Mouse (Mus musculus) left cerebral cortex, adult 8-10 months (tissue): ENCODE data around the gene Ssbp4. TPM values are rescaled to one million over a fixed set of nuclear protein-coding genes. Genes with fewer than 3 reads are reported as not detected.

Experiments used
- DNase-seq, 2 experiments: peaks; one replicate each; pipeline ENCODE4 v3.0.0; 2022; ENCODE audit warnings: low spot score in 2 of 2
- total RNA-seq, 4 experiments: library from RNA; stranded (reverse); gene quantifications; 2 replicates each; pipeline ENCODE4 v1.2.4; 2022

Ssbp4 gene
- total RNA-seq, 4 experiments from 2014 or later: 211 to 248 (median 234) TPM

DNA sequence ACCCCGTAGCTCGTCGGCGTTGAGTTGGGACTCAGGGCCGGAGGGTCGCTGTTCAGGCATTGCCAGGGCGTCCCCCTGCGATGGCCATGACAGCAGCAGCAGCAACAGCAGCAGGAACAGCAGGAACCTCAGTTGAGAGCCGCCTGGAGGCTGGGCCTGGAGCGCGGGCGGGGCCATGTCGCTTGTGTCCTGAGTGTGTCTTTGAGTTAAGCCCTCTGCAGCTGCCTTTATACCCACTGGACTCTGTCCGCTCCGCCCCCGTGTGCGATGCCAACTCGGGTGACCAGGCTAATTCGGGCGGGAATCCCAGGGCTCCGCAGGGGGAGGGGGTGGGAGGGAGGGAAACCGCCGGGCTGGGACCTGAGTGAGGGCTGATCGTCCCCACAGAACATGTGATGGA lies 22.8 kb upstream of the Ssbp4 start:
- DNase-seq: no peak

DNA sequence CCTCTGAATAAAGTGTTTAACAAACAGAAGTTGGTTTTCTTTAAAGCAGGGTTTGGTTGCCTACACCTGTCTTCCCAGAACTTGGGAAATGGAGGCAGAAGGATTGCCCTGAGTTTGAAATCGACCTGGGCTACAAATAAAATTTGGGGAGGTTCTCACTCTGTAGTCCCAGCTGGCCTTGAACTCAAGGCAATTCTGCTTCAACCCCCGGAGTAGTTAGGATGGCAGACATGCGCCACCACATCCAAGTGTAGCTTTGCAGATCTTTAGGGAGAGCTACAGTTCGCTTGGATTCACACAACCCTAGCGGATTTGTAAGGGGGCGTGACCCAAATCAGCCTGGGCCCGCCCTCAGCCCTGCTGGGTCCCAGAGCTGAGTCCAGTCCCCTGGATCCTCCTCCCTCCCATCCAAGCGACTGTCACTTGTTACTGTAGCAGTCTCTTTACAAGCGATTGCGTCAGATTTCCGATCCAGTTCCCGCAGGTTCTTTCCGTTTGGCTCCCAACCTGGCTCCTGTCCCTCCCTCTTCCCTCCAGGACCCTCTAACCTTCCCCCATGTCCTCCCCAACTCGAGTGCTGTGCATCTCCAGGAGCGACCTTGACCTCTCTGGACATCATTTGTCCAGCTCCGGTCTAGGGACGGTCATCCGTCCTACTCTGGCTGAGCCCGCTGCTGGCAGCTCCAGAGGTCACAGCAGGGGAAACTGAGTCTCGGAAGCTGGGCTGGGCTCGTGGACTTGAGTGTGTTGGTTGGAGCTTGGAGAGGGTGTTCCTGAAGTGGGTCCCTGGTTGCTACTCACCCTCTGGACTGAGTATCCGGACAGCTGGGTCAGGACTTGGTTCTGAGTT lies 22.1 kb upstream of the Ssbp4 start:
- DNase-seq: no peak

DNA sequence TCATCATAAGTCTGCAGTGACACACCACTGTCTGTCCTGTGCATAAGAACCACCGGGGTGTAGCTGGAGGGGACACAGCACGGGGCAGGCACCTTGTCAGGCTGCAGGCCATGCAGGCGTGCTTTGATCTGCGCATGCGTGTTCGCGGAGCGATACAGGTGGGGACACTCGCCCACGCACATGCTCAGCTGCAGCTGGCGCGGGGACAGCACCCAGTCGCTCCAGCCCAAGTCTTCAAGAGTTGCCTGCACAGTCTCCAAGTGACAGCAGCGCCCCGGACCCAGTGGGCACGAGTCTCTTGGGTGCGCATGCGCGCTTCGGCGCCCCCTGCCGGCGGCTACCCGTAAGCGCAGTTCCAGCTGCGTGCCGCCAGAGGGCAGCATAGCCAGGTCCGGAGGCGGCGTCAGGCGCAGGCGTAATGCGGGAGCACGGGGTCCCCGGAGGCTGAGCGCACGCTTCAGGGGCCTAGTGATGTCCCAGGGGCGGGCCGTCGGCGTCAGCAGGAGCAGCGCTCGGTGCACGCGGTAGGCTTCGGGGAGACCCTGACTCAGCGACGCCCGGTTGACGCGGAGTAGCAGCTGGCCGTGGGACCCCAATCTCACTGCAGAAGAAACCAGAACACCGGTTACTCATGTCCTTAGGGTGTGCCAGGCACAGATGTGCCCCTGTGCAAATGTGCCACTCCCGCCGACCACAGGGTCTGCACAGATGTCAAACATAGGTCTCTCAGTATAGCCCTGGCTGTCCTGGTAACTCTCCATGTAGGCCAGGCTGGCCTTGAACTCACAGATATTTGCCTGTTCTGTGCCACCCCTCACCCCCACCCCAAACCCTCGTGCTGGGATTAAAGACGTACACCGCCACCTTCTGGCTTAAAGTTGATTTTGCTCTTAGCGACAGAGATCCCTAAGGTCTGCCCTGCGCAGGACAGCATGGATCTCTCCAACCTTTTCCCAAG lies 21.2 kb upstream of the Ssbp4 start:
- DNase-seq: peak; percentile 93 to 94

DNA sequence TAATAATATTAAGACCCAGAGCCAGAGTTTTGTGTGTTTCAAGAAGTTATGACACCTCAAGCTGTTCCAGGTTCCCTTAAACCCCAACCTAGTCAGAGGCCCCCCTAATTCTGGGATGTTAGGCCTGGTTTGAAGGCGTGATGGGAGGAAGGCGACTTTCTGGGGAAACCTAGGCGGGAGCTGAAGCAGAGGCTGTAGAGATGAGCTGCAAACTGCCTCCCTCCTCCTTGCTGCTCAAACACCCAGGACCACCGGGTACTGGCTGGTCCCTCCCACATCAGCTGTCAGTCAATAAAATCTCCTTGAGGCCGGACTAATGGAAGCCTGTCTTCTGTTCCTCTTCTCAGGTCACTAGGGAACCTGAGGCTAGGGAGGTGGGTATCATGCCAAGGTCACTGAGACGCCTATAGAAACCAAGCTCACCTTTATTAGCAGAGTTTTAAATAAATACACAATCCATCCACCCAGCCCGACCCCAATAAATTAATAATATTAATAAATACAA lies 20.4 kb upstream of the Ssbp4 start:
- DNase-seq: no peak

DNA sequence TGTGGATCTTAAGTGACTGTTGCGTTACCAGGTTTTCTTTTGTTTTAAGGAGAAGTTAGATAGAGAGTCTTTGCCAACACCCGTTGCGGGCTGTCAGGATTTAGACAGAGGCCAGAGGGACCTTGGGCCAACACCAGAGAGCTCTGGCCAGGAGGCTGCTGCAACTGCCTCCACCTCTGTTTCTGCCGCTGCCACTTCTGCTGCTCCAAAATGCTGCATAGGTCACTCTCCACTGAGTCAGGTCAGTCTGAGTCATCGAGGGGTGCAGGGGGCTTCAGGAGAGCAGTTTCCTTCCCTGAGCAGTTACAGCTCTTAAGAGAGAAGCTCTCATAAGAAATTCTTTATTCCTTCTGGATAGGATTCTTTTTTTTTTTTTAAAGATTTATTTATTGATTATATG lies 18.4 kb upstream of the Ssbp4 start:
- DNase-seq: no peak

DNA sequence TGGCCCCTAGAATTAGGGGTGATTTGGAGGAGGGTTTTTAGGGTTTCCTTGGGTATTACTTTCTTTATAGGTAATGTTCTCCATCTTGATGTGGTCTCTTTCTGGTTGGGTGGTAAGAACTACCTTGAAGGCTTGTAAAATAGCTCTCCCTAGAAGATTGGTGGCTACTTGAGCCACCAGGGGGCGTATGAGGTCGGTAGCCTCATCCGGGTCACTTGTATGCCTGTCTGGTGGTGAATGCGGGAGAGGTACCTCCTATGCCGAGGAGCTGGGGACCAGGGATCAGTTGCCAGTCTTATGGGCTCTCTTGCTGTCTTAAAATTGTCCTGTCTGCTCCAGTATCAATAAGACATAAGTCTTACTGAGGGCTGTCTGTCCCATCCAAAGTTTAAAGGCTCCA lies 16.4 kb upstream of the Ssbp4 start:
- no peak for DNase-seq

DNA sequence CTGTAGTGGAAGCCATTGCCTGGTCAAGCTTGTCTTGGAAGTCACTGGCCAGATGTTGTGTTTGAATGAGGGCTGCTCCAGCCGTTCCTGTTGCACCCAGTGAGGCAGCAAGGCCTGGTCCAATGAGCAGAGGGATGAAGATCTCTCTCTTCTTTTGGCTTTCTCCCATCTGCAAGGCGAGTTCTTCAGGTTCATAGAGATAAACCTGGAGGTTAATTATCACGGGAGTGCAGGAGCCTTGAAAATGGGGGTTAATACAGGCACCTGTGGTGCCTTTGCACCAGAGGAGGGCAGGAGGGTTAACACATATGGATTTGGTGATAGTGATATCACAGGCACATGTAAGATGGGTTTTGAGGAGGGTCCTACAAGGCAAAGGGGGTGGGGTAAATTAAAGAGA lies 13.5 kb upstream of the Ssbp4 start:
- no peak for DNase-seq

DNA sequence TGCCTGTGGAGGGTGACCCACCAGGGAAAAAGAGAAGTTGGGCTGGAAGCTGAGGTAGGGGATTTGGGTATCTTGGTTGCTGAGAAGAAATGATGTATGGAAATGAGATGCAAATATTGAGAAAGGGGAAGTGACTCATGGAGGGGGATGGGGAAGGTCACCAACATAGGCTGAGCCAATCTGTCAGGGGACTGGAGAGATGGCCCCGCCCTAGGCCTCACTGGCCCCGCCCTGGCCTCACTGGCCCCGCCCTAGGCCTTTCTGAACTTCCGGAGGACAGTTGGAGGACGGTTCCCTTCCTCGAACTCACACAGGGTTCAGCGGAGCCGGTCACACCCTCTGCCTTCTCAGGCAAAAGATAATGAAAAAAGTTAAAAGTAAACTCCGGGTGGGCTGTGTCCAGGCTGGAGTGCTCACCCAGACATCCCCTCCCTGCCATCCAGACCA lies 10.2 kb upstream of the Ssbp4 start:
- no peak for DNase-seq

DNA sequence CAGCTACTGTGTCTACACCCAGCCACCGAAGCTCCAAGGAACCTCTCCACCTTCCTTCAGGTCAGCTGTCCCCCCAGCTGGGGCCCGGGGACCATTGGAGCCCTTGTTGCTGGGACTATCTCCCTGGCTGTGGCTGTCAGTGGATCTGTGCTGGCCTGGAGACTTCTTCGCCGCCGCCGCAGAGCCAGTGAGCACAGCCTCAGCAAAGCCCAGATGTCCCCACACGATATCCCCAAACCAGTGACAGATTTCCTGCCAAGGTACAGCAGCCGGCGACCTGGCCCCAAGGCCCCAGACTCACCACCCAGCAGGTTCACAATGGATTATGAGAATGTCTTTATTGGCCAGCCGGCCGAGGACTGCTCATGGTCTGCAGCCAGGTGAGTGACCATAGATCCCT lies 9.3 kb upstream of the Ssbp4 start:
- no peak for DNase-seq

DNA sequence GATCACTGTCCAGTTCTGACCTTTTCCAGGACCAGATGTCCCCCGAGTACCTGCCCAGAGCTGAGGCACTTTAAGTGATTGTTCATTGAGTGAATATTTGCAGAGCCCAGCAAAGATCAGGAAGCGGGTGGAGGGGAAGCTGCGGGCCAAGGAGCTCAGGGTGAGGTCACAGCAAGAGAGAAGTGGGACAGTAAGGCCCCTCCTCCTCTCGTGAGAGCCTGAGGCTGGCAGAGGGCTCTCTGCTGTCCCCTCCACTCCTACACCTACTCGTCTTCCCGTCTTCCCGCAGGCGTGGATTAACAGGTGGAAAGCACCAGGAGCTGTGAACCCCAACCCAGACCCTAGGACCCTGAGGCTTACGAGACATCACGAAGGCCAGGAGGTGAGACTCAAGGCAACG lies 8.0 kb upstream of the Ssbp4 start:
- no peak for DNase-seq

DNA sequence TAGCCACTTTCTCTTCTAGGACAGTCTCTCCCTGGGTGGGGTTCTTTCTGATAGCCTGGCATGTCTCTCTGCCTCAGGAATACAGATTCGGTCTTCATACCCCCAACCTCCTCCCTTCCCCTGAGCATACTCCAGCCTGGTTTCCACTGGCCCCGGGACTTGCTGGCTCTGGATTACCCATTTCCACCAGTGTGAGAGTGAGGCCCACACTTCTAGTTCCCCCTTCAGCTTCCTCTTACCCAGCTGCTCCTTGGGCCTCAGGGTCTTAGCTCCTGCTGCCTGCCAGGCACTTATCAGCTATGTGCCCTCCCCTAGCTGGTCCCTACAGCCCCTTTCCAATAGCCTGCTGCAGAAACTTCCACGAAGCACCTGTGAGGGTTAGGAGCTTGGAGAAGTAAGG lies 7.2 kb upstream of the Ssbp4 start, which contains the start of gene Lrrc25:
Gene Lrrc25 (plus strand): TSS at position 262 of the 400 bp plus-strand sequence.
- no peak for DNase-seq

DNA sequence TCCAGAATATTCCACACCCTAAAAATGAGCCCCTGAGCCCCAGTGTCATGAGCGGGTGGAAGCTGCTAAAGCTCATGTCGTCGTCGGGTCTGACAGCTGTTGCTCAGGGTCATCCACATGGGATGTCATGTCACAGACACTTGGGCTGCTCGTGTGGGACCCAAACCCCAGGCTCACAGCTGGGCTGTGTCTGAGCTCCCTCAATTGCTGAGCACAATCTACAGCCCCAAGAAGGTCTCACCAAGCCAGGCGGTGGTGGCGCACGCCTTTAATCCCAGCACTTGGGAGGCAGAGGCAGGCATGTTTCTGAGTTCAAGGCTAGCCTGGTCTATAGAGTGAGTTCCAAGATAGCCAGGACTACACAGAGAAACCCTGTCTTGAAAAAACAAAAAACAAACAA lies 6.6 kb upstream of the Ssbp4 start:
- no peak for DNase-seq

DNA sequence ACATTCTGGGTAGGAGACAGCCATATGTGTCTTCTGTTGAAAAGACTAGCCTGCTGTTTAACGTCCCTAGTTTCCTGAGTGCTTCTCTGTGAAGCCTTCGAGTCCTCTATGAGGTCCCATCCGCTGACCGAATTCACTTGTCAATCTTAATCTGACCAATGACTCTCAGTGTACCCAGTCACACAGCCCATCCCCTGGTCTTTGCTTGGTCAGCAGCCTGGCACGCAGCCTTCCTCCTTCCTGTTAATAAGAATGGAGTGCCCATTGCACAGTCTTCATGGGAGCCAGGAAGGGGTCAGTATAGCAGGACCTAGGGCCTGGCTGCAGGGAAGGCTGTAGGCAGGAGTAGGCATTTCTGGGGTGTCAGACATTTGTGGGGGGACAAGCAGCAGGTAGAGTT lies 5.8 kb upstream of the Ssbp4 start:
- no peak for DNase-seq

DNA sequence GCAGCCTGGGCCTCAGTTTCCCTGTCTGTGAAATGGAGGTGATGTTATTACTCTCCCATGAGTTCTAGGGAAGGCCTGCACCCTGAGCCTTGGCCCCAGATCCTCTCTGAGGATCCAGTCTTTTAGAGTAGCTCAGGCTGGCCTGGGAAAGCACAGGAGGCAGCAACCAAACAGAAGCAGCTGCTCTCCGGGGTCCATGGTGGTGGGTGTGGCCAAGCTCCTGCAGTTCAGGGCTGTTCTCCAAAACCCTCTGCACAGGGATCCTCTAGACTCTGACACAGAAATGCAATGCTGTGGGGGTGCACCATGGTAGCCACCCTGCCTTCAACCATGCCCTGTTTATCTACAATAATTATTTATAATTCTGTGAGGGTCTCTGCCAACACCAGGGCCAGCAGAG lies 5.1 kb upstream of the Ssbp4 start:
- no peak for DNase-seq

DNA sequence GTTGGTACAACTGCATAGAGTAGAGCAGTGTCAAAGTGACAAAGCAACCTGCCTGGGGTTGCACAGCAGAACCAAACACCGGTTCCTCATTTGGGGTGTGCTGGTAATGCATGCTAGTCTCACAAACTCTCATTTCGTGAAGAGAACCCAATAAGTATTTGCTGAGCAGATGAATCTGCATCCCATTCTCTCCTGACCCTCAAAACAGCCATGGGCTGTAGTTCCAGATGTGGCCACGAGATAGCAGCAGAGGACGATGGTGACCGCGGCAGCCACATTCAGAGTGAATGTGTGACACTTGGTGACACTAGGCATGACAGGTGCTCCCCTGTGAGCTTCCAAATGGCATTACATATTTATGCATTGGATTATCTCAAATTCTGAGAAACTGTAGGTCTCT lies 3.2 kb upstream of the Ssbp4 start:
- DNase-seq: peak in 1 of 2 experiments; percentile 88

DNA sequence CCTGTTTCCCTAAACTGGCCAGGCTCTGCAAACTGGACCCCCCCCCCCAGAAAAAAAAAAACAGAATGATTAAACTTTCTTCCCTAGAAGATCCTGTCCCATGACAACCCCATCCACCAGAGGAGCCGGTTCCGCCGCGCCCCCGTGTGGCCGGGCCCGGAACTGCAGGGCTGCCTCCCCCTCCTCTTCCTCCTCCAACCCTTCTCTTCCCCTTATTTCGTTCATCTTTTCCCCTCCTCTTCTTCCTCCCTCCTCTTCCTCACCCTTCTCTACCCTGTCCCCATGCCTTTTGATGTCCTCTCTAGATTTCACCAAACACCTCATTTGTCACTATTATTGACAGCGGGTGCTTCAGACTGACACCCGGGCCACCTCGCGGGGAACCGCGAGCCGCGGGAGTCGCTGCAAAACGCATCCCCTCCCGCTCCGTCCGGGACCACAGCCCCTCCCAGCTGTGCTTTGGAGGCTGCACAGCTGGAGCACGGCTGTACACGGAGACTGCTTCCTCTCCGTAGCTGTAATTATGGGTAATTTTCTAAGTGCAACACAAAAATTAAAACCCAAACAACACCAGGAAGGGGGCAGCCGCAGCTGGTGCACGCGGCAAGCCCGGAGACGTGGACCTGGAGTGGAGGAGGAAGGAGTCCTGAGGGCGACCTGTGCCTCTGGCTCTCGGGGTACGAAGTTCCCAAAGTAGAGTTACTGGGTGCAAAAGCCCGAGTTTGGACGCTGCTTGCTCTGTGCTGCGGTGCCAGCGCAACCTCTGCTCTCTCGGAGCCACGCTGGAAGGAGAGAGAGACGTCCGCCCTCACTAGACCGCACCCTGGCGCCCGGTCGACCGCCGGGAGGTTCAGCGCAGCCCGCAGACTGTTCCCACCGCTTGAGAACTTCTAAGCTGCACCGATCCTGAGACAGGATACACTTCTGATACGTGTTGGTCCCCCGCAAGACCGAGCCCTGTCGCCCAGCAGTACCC lies 2.4 kb upstream of the Ssbp4 start:
- peak in 1 of 2 experiments; percentile 33 for DNase-seq

DNA sequence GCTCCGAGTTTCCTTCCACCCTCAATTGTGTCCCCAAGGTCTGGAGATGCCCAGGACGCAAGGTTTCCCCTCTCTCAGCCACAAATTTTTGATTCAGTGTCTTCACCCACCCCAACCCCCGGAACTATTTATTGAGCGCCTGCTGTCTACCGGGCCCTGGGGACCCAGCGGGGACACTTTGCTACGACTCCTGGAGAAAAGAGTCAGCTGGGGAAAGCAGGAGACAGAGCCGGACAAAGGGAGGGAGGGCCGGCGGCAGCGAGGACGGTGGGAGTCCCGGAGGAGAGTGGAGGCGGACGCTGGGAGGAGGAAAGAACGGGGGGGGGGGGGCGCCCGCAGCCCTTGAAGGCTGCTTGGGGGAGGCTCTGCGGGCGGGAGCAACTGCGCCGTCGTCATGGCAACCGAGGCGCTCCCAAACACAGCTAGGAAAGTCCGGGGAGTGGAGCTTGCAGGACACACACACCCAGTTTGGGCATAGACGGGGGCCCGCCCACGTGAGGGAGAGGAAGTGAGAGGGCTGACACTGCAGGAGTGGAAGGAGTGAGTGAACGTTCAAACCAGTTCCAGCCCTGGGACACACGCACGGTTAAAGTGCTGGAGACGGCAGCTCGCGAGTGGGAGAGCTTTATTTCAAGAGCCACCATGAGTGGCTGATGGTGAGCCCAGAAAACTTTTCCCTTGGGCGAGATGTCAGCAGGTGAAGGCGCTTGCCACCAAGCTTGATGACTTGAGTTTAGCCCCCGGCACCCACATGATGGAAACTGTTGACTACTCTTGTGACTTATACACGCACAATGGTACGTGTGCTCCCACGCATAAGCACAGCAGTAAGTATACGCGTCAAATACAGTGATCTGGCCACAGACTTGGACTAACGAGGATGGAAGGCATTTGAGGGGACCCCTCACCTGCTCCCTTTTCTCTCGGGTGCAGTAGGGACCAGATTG lies 1.4 kb upstream of the Ssbp4 start:
- peak in 1 of 2 experiments; percentile 93 for DNase-seq

DNA sequence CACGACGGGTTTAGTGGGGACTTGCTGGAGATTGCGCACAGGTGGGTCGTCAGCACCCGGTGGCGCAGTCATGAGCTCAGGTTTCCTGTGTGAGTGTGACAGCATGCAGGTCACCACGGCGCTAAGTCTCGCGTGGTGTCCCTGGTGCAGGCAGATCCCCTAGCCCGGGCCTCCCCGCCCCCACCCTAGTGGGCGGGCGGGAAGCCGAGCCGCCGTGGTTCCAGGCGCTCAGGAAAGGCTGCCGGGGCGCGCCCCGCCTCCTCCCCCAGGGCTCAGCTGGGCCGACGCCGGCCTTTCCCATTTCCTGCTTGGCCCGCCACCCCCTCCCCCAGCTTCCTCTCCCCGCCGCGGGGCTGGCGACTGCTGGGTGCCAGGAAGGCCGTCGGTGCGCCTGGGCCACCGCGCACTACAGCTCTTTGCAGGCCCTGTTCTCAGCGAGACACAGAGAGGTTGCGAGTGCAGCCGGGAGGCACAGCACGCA lies 736 bp upstream of the Ssbp4 start:
- DNase-seq: peak in 1 of 2 experiments; percentile 82
